Comparison of ENCODE assay signal across 18 mouse cellular contexts in genomic region chr9:77046067-77046715, GRCm38 (mm10). TPM values are rescaled to one million over a fixed set of nuclear protein-coding genes. Genes with fewer than 3 reads are reported as not detected.
DNase-seq lines count a peak whose midpoint lies in the region; ATAC-seq and TF ChIP-seq lines count a peak whose summit lies in the region.
"Had no signal": no experiment of that assay in that cellular context is flagged by ENCODE, and none has a peak within 500 bp of the region (broad histone marks: within the 10 kb centered on the region; RNA-seq: fewer than 3 reads in every experiment).

No protein-coding gene starts in this region.

- H3K9me3 ChIP-seq in intestine, embryonic 14.5 days (ENCODE audit: control insufficient read depth, low read length), result 0 out of 2 replicates have a peak, but pooled peaks cover 4% of the 10 kb centered on the region
- H3K9me3 ChIP-seq in forebrain, embryonic 14.5 days (replicated peaks; ENCODE audit: control insufficient read depth, low read length), result no peaks in the 10 kb centered on the region
- H3K9me3 ChIP-seq in midbrain, embryonic 13.5 days, result no peaks in the 10 kb centered on the region
- H3K9me3 ChIP-seq: heart, embryonic 13.5 days; limb, embryonic 13.5 days had no signal

- no peaks in the 10 kb centered on the region for H3K4me1 ChIP-seq in intestine, embryonic 14.5 days (replicated peaks; ENCODE audit: control insufficient read depth, insufficient read depth, low read length)
- peaks cover 3% of the 10 kb centered on the region; the same call in 1 of the 2 replicates for H3K4me1 ChIP-seq in small intestine, adult 2 months (ENCODE audit: control insufficient read depth, insufficient read depth, insufficient read length, low read length)
- no peaks in the 10 kb centered on the region for H3K4me1 ChIP-seq in forebrain, embryonic 14.5 days (ENCODE audit: control insufficient read depth, insufficient read depth, low read length)
- H3K4me1 ChIP-seq in midbrain, embryonic 13.5 days (replicated peaks), result no peaks in the 10 kb centered on the region
- H3K4me1 ChIP-seq: heart, embryonic 13.5 days; limb, embryonic 13.5 days had no signal

- TF ChIP-seq CTCF in small intestine, adult 2 months (IDR thresholded peaks at IDR 0.05; ENCODE audit: extremely low read depth, insufficient read length, insufficient replicate concordance, low read depth, low read length), result no peak

- peak; percentile 53 for DNase-seq in intestine, embryonic 14.5 days (ENCODE audit: low spot score)
- DNase-seq in kidney, adult 11 months, result peak; percentile 86
- peak; percentile 78 for DNase-seq in kidney, postnatal 14 days
- no peak for DNase-seq in forebrain, embryonic 14.5 days (ENCODE audit: low spot score)
- DNase-seq: cerebellum, adult 2 months; gastrocnemius, postnatal 14 days; midbrain, embryonic 14.5 days; right cerebral cortex, postnatal 25 days had no signal

- H3K4me2 ChIP-seq in intestine, embryonic 14.5 days (ENCODE audit: low read length), result no peak overlapping the region
- no peak overlapping the region for H3K4me2 ChIP-seq in forebrain, embryonic 14.5 days (ENCODE audit: low read length)
- H3K4me2 ChIP-seq in midbrain, embryonic 13.5 days (replicated peaks), result no peak overlapping the region
- H3K4me2 ChIP-seq: heart, embryonic 13.5 days; limb, embryonic 13.5 days had no signal

- no peak overlapping the region for H3K9ac ChIP-seq in intestine, embryonic 14.5 days (ENCODE audit: low read length)
- H3K9ac ChIP-seq in forebrain, embryonic 14.5 days (ENCODE audit: low read length), result no peak overlapping the region
- H3K9ac ChIP-seq in midbrain, embryonic 13.5 days (replicated peaks), result no peak overlapping the region
- H3K9ac ChIP-seq: heart, embryonic 13.5 days; limb, embryonic 13.5 days had no signal

- no peak for TF ChIP-seq POLR2A in small intestine, adult 2 months (IDR thresholded peaks at IDR 0.05; ENCODE audit: low read depth, low read length)

- H3K4me3 ChIP-seq in intestine, embryonic 14.5 days (ENCODE audit: low read depth, low read length), result no peak overlapping the region
- H3K4me3 ChIP-seq in small intestine, adult 2 months (ENCODE audit: low read depth, low read length), result no peak overlapping the region
- H3K4me3 ChIP-seq in forebrain, embryonic 14.5 days (ENCODE audit: low read depth, low read length), result no peak overlapping the region
- H3K4me3 ChIP-seq in midbrain, embryonic 13.5 days (replicated peaks), result no peak overlapping the region
- H3K4me3 ChIP-seq: heart, embryonic 13.5 days; left cerebral cortex, adult 2 months; limb, embryonic 13.5 days had no signal

- H3K36me3 ChIP-seq in intestine, embryonic 14.5 days (ENCODE audit: control insufficient read depth, insufficient read depth, low read length), result no peaks in the 10 kb centered on the region
- H3K36me3 ChIP-seq in small intestine, adult 2 months (ENCODE audit: control insufficient read depth, insufficient read depth, low read length), result no peaks in the 10 kb centered on the region
- no peaks in the 10 kb centered on the region for H3K36me3 ChIP-seq in forebrain, embryonic 14.5 days (ENCODE audit: control insufficient read depth, insufficient read depth, low read length)
- H3K36me3 ChIP-seq in midbrain, embryonic 13.5 days, result no peaks in the 10 kb centered on the region
- H3K36me3 ChIP-seq: heart, embryonic 13.5 days; limb, embryonic 13.5 days had no signal

- no peak for ATAC-seq in intestine, embryonic 14.5 days (replicated peaks; ENCODE audit: low FRiP score, low TSS enrichment, low read depth)
- no peak for ATAC-seq in forebrain, embryonic 14.5 days
- no peak for ATAC-seq in midbrain, embryonic 13.5 days
- no peak for ATAC-seq in megakaryocyte progenitor cell, adult 5-6 weeks (replicated peaks; ENCODE audit: poor library complexity)
- ATAC-seq: forebrain, embryonic 16.5 days had no signal

- WGBS in intestine, embryonic 14.5 days, result 52% methylated on average over 5 of the region's 5 CpGs
- WGBS in small intestine, adult 2 months, result 25% methylated on average over 5 of the region's 5 CpGs
- WGBS in forebrain, embryonic 14.5 days, result 92% methylated on average over 5 of the region's 5 CpGs
- 91% methylated on average over 5 of the region's 5 CpGs for WGBS in midbrain, embryonic 13.5 days

- peak overlapping the region; percentile 23 for H3K27ac ChIP-seq in intestine, embryonic 14.5 days (ENCODE audit: low read depth)
- H3K27ac ChIP-seq in small intestine, adult 2 months (ENCODE audit: insufficient read depth, low read depth, low read length), result peak overlapping the region; percentile 98
- no peak overlapping the region for H3K27ac ChIP-seq in forebrain, embryonic 14.5 days (ENCODE audit: low read depth, low read length)
- H3K27ac ChIP-seq in midbrain, embryonic 13.5 days, result no peak overlapping the region
- H3K27ac ChIP-seq: heart, embryonic 13.5 days; left cerebral cortex, adult 2 months; limb, embryonic 13.5 days had no signal

- H3K27me3 ChIP-seq in intestine, embryonic 14.5 days (replicated peaks; ENCODE audit: control insufficient read depth, insufficient read depth, low read length), result no peaks in the 10 kb centered on the region
- H3K27me3 ChIP-seq in small intestine, adult 2 months (ENCODE audit: control insufficient read depth, insufficient read depth, low read length), result no peaks in the 10 kb centered on the region
- no peaks in the 10 kb centered on the region for H3K27me3 ChIP-seq in forebrain, embryonic 14.5 days (replicated peaks; ENCODE audit: control insufficient read depth, insufficient read depth, low read length)
- H3K27me3 ChIP-seq in midbrain, embryonic 13.5 days, result no peaks in the 10 kb centered on the region
- H3K27me3 ChIP-seq: CH12.LX; heart, embryonic 13.5 days; limb, embryonic 13.5 days had no signal

RNA-seq across cellular contexts. Expression of gene Tinag, which starts 0.6 kb away (rescaled TPM):
- 6.3 and 7.4 TPM in 2 replicates for polyA plus RNA-seq in intestine, embryonic 14.5 days (2014; fragmentation: Nextera tagmentation; extraction: Ambion mirVana)
- 0.70 and 2.5 TPM in 2 replicates for polyA plus RNA-seq in small intestine, adult 2 months (2012; rRNA removed)
- polyA plus RNA-seq in forebrain, embryonic 14.5 days (2014; fragmentation: Nextera tagmentation; extraction: Ambion mirVana), result not detected in 2 replicates
- not detected in 2 replicates for polyA plus RNA-seq in midbrain, embryonic 13.5 days (2015; fragmentation: Nextera tagmentation; extraction: Ambion mirVana)
- not detected in 2 replicates for total RNA-seq in megakaryocyte progenitor cell, adult 5-6 weeks (2015)
- total RNA-seq in megakaryocyte progenitor cell, adult 5-6 weeks (2017), result not detected in 2 replicates
- total RNA-seq: CH12.LX; gastrocnemius, postnatal 14 days; hematopoietic stem cell, adult 5-6 weeks had no signal
- polyA plus RNA-seq: cortical plate, adult 2 months; midbrain, embryonic 14.5 days had no signal

Comparison
In these comparisons a context has a peak if more than half of its experiments do, and no peak if none do; other contexts are left out.
1. H3K27ac ChIP-seq: peak in intestine, embryonic 14.5 days (single experiment) and small intestine, adult 2 months (single experiment); none in forebrain, embryonic 14.5 days (single experiment) and midbrain, embryonic 13.5 days (single experiment).